Mouse (Mus musculus): ENCODE results near the gene Dand5.

Dand5 gene

DNA sequence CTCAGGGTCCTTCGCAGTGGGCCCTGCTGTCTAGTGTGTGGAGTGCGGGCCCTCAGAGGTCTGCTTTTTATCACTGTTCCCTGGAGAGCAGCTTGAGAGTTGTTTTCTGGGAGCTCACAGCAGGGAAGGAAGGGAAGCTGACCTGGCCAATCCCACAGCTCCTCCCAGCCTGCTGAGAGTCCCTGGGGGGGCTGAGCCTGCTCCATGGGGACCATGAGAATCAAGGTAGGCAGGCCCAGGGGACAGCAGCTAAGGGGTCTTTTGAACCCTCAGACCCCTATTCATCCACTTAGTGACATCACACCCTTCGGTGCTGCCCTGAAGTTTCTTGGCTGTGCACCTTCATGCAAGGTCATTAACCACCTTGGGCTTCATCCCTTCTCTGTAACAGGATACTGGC is at the start of gene Dand5:
Dand5 (minus strand) TSS at position 101 of the 400 bp plus-strand sequence.
- DNase-seq (ENCODE audit: low read depth) = no peak

DNA sequence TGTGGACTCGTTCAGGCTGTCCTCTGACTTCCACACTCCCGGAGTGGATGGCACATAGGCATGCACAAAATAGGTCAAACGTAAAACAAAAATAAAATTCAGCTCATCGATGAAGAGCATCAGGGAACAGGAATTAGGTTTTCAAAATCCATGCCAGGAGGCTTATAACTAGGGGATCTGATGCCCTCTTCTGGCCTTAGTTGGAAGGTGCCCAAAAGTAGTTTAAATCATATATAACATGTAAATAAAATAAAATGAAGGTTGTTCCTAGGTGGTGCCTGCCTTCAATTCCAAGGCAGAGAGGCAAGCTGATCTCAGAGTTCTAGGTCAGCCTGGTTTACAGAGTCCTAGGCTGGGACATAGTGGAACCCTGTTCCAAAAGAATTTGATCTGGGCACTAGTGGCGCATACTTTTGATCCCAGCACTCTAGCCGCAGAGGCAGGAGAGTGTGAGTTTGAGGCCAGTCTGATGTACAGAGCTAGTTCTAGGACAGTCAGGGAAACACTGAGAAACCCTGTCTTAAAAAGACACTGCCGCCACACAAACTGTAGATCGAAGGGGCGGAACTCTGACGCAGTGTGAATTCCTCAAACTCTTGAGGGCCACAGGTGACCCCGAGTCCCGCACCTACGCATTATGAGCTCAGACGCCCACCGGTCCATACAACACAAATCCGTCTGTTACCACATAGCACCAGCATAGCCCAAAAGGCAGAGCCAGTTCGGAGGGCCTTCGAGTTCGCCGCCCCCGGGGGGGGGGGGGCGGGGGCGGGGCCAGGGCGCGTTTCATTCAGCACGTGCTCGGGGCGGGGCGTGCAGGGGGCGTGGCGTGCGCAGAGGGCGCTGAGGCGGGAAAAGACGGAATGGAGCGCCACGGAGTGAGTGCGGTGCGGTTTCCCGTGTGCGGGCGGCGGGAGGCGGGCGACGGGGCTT is 49.0 kb upstream of the Dand5 start, which contains the start of gene Syce2:
Syce2 (plus strand) TSS at position 736 of the 933 bp plus-strand sequence.
- DNase-seq (ENCODE audit: low read depth) = peak; percentile 68

DNA sequence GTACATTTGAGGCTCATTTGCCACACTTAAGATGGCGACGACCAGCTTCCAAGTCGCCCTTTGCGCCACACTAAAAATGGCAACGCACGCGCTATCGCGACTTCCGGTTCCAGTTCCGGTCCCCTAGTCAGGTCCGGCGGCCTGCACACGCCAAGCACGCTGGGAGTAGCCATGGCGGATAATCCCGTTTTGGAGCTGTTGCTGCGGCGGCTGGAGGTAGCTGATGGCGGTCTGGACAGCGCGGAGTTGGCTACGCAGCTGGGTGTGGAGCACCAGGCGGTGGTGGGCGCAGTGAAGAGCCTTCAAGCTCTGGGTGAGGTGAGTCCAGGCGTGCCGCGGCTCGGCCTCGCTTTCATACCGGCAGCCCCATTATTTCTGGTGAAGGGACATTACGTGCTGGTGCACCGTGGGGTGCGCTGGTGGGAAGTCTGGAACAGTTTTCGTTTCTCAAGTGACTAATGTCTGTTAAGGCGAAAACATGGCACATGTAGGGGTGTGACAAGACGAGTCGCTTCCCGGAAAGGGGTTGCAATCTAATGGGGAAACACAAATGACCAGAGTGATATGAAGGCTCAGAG is 34.3 kb upstream of the Dand5 start, which contains the start of gene Farsa:
Farsa (plus strand) TSS at position 126 of the 578 bp plus-strand sequence.
- DNase-seq (ENCODE audit: low read depth) = peak; percentile 93

DNA sequence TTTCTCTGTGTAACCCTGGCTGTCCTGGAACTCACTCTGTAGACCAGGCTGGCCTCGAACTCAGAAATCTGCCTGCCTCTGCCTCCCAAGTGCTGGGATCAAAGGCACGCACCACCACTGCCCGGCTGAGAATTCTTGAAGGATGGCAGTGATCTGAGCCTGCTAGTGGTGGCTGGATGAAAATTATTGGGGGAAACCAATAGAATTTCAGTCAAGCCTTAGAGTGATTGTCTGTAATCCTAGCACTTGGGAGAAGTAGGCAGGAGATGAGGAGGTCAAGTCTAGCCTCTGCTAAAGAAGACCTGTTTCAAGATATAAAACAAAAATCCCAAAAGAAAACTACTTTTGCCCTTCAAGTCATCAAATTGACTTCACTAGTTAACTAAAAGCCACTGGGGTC is 33.8 kb upstream of the Dand5 start:
- DNase-seq (ENCODE audit: low read depth) = no peak

DNA sequence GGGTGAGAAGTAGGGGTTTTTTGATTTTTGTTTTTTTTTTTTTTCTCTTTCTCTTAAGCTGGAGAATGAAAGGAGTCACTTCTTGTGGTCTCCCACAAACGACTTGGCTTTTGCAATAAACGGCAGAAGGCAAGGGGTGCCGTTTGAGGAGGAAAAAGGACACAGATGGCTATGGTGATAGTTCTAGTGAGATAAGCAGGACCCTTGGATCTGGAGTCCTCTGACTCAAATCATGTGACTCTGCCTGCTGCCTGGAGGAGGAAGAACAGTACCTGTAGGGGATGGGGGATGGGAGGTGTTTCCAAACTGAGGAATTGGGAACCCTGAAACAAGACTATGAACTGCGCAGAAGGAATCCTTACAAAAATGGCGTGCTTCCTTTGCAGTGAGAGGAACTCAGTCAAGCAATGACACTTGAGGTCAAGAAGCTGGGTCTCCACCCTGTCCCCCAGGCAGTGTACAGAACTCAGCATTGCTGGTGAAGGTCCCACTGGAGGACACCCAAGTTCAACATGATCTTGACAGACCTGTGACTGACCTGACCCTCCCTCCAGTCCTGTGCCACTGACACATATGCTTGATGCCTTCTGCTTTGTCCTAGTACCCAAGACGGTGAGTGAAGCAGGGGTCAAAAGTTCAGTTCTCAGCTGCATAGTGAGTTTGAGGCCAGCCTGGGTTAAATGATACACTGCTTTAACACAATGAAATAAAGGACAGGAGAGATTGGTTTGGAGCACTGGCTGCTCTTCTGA is 25.2 kb upstream of the Dand5 start:
- DNase-seq (ENCODE audit: low read depth) = no peak

DNA sequence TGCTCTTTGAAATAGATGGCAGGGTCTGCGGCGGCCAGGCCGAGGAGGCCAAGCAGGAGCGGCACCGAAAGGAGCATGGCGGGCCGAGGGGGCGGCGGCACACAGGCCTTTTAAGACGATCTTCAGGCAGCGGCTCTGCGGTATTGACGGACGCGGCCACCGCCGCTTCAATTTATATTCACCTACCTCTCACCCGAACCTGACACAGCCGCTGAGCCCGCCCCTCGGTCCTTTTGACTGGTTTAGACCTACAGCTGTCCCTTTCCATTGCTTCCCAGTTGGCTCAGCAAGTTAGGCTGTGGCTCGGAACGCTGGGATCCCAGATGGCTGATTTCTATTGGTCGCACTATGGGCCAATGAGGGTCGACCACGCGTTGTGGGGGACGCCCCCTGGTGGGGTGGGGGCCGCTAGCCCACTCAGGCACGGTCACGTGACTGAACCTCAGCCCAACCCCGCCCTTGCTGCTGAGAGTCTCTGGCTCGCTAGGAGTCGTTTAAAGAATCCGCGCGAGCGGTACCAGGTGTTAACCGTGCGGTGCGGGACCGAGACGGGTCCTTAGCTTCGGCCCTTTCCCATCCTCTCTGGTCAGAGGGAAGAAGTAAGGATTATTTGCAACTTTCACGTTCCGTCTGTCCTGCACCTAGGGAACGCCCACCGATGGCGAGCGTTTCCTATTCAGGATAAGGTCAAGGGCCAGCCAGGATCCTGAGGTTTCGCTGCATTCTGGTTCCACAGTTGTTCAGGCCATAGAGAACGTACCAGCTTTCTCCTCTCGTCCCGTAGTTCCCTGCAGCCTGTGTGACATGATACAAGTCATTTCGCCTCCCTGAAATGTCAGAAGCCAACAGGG is 24.3 kb upstream of the Dand5 start, which contains the start of gene Calr:
Calr (minus strand) TSS at position 213 of the 851 bp plus-strand sequence.
- peak; percentile 100 for DNase-seq (ENCODE audit: low read depth)

DNA sequence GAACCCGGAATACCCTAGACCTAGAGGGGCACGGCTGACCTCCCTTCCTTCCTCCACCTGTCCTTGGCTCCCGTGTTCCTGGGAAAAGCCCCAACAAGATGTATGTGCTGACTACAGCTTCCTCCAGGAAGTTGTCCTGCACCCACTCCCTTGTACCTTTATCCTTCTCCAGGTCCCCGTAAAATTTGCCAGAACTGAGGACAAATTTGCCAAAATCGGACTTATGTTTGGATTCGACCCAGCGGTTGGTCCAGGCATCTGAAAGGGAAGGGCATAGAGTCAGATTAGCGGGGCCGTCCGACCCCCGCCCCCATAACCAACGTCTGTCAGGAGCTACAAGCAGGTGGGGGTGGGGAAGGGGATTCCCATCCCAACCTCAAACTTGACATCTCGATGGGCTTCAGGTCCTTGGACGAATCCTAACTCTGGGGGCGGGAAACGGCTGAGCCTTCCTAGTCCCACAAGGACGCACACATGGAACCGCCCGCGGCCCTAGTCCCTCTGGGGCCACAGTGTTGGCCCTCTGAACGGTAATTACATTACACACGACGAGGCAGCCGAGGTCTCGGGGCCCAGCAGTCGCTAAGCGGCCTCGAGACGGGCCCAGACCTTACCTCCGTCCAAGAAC is 23.6 kb upstream of the Dand5 start:
- no peak for DNase-seq (ENCODE audit: low read depth)

DNA sequence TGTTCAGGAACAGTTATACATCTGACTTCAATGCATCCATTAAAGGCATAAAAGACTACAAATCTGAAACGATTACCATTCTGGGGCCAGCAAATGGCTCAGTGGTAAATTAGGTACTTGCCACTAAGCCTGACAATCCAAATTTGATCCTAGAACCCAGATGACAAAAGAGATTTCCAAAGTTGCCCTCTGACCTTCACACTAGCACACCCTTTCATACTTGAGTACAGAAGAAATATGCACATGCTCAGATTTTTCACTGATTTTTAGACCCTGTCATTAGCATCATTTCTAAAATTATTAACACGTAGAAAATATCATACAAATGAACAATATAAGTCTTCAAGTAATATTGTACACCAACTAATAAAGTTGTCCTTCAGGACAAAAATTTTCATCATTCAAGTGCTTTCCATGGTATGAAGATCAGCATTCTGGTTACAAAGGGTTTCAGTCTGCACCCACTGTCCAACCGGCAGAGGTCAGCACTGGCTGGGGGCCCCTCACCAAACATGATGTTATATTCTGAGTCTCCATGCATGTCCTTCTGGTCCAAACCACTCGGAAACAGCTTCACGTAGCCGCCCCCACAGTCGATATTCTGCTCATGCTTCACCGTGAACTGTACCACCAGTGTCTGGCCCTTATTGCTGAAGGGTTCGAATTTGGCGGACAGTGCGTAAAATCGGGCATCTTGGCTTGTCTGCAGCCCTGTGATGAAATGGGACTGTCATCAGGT is 22.9 kb upstream of the Dand5 start:
- DNase-seq (ENCODE audit: low read depth) = no peak

DNA sequence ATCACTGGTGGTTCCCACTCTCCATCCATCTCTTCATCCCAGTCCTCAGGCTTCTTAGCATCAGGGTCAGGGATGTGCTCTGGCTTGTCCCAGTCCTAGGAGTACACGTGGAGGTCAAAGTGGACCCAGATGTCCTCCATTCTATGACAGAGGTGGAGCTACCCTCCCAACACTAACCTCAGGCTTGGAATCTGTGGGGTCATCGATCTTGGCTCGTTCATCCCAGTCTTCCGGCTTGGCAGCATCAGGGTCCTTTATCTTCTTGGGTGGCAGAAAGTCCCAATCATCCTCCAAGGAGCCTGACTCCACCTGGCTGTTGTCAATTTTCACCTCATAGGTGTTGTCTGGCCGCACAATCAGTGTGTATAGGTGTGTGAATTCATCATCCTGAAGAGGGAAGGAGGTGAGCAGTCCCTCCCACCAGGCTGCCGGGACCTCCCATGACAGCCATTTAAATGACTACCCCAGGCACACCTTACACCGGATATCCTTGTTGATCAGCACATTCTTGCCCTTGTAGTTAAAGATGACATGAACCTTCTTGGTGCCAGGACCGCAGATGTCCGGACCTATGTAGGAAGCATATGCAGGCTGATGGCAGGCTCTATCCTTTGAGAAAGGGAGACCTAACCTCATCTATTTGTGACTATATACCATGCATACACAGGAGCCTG is 21.9 kb upstream of the Dand5 start:
- no peak for DNase-seq (ENCODE audit: low read depth)

DNA sequence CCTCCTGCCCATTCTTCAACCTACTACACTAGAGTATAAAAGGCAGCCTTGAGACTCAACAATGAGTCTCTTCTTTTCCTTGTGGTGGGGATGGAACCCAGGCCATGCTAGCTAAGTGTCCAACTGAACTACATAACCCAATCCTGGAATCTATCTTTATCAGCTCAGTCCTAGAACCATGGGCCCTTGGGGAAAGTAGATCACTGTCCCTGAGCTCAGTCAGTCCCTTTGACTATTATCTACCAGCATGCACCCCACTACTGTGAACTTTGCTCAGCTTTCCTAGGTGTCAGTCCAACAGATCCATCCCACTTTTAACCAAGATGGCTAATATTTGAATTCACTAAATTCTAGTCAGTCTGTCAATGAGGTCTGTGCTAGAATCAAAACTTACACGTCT is 18.9 kb upstream of the Dand5 start:
- no peak for DNase-seq (ENCODE audit: low read depth)

DNA sequence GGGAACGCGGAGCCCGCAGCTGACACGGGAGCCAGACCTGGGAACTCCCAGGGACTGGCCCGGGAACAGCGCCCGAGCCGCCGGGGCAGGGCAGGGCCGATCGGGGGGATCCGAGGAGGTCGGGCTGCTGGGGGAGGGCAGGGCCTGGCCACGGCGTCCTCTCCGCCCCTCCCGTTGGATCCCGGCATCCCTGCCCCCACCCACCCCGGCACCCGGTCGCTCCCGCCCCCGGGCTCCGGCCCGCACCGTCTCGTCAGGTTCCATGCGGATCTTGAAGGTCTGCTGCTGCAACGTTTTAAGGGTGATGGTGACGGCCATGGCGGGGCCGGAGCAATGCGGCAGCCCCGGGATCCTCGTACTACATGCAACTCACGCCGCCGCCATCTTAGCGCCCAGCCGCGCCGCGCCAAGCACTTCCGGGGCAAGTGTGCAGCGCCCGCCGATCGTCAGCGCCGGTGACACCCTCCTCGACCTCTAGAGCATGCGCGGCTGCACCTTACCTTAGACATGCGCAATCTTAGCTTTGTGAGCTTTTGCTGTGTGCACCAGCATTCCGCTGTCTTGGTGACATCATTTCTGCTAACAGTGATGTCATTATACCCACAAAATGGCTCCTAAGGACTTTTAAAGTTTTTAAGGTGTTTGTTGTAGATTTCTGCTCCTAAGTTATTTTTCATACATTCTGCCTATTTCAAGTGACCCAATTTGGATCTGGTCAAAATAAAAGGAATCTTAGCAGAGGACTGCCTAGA is 17.8 kb upstream of the Dand5 start, which contains the start of gene Rad23a:
Rad23a (minus strand) TSS at position 418 of the 752 bp plus-strand sequence.
- peak; percentile 94 for DNase-seq (ENCODE audit: low read depth)

DNA sequence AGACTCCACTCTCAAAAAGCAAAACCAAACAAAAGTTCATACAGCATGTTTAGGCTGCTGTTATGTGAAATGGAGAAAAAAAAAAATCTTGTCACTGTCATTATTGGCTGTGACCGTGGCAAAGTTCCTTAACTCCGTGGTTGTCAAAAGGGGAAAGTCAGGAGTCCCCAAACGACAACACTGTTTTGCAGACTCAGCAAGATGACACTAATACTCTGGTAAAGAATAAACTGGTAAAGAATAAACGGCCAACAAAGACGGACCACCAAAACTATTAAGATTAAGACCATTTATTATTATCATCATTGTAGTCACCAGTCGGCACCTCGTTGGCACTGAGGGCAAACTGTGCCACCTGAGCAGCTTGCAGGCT is 17.2 kb upstream of the Dand5 start:
- no peak for DNase-seq (ENCODE audit: low read depth)

DNA sequence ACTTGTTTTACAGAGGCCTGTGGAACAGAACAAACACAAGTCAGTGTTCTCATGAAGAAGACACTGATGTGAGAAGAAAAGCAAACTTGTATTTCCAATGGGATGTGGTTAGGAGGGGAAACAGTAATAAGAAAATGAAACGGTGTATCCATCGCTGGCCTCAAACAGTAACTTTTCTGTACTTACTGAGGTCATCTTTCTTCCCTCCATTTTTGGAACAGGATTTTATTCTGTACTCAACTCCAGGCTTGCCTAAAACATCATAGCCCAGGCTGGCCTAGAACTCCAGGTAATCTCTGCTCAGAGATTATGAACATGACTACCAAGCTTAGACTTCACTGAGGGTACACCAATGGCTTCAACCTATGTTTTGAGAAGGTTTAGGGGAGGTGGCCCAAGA is 16.8 kb upstream of the Dand5 start:
- DNase-seq (ENCODE audit: low read depth) = no peak

DNA sequence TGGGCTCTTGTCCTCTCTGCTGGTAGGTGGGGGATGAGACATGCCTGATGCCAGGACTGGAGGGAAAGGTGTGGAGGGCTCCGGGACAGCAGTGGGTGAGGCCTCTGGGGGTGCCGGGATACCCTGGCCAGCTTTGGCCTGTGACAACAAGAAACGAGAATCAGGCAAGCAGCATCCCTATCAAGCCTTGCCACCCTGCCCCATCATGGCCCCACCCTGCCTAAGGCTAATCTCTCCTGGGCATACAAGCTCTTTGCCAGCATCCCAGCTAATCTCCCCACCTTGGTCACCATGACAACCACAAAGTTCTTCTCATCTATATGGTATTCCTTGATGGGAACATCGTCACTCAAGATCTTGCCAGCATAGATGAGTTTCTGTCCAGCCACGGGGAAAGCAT is 15.9 kb upstream of the Dand5 start:
- DNase-seq (ENCODE audit: low read depth) = peak; percentile 81

DNA sequence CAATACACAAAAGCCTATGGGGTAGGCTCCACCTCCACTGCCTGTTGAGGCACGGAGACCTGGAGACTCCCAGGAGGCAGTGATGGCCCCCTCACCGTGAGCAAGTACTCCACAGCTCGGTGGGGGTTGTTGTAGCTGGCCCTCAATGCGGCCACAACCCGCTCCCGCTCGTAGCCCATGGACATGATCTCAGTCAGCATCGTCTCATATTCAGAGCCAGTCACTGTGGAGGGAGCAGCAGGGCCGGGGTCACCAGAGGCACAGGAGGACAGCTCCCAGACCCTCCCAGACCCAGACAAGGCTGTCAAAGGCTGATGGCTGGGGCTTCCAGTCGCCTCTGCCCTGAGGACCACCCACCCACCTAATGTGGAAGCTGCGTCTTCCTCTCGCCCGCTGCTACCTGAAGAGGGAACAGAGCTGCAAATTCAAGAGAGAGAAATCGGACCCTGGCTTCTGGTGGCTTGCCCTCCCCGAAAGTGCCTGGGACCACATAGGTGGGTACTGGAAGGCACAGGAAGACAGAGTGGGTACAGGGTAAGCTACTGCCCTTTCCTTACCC is 15.4 kb upstream of the Dand5 start:
- no peak for DNase-seq (ENCODE audit: low read depth)

DNA sequence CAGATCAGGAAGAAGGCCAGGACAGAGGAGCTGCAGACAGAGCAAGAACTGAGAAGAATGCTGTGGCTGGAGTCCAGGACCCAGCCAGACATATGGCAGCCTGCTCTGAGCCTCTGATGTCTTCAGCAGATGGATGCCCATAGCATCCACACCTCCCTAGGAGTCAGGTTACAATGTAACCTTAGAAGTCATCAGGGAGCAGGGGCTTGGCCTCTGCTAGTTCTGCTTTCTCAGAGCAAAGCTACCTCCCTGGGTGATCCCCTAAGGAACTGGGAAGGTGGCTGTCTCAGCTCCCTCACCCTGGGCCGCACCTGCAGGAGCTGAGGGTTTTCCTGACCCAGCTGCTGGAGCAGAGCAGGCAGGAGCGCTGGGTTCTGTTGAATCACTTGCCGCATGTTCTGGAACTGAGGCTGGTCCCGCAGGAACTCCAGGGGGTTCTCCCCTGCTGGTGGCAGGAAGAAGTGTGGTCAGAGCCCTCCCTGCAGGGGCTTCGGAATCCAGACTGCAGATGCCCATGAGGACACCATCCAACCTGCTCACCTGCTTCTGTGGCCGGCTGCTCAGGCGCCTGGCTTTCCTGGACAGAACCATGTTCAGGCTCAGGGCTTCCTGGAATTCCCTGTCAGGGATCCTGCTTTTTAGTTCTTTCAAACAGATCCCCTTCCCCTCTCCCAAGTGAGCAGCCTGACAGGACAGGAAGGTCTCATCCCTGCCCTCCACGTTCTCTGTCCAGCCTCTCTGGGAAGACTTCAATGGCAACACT is 14.7 kb upstream of the Dand5 start:
- DNase-seq (ENCODE audit: low read depth) = no peak

DNA sequence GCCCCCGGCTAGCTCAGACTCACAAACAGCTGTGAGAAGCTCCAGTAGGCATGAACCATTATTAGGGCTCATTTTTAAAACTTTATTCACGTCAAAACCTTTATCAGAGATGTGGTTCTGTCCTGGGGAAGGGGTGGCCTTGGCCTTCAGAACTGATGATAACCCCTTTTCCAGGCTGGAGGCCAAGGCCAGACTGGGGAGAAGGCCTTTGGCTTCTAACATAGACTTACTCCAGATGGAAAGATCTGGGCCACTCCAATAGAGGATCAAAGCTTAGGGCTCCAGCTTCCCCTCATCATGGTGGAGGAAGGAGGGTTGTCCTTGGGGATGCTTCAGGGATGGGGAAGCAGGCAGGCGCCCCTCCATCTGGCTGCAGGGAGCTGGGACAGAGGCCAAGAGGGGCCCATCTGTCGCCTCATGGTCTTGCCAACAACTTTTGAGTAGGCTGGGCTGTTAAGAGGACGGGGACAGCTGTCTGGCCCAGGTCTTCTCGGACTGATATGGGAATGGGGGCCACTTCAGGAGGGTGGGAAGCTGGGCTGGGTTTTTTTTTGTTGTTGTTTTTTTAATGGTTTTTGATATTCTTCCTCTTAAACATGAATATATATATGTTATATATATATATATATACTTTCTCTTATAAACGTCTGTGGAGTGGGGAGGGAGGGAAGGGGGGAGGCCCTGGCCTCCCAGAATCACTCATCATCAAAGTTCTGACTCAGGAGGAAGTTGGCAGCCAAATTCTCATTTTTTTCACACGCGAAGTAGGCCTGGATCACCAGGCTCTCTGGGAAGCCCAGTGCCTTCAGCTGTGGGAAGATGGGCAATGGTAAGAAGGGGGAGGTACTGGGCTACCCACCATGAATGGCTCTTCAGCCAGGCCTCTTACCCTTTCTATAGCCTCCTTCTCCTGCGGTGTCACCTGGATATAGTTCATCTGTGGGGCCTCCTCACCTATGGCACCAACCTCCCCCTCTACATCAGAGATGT is 12.5 kb upstream of the Dand5 start:
- no peak for DNase-seq (ENCODE audit: low read depth)
